19 mouse cellular contexts compared by ENCODE assay signal in the genomic region with DNA sequence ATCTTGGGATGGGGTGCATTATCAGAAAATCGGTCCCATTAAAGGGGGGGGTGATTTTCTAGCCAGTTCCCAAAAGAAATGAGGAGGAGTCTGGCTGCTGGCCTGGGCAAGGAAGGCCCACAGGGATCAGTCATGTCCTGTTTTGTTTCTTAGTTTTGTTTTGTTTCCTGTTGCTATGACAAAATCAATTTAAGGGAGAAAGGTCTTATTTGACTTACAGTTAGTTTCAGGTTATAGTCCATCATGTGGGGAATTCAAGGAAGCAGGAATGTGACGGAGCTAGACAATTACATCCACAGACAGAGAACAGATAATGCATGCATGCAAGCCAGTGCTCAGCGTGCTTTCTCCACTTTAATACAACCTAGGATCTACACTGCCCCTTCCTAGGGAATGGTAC.
"Had no signal": no experiment of that assay in that cellular context is flagged by ENCODE, and none has a peak within 500 bp of the region (broad histone marks: within the 10 kb centered on the region; RNA-seq: fewer than 3 reads in every experiment).

No protein-coding gene starts in this region.

- H3K4me2 ChIP-seq: limb, embryonic 12.5 days; limb, embryonic 15.5 days; midbrain, embryonic 11.5 days; neural tube, embryonic 12.5 days; neural tube, embryonic 15.5 days; stomach, embryonic 15.5 days had no signal

- ATAC-seq: inflammation-experienced regulatory T-cells, adult 6 months had no signal

- H3K27ac ChIP-seq: limb, embryonic 12.5 days; limb, embryonic 15.5 days; neural tube, embryonic 12.5 days; neural tube, embryonic 15.5 days had no signal

- H3K4me1 ChIP-seq: neural tube, embryonic 15.5 days had no signal

- H3K9me3 ChIP-seq: limb, embryonic 12.5 days; limb, embryonic 15.5 days; neural tube, embryonic 12.5 days; neural tube, embryonic 15.5 days; stomach, embryonic 15.5 days had no signal

- H3K27me3 ChIP-seq: limb, embryonic 15.5 days; neural tube, embryonic 12.5 days; stomach, embryonic 15.5 days had no signal

- H3K9ac ChIP-seq: limb, embryonic 12.5 days; limb, embryonic 15.5 days; neural tube, embryonic 12.5 days; neural tube, embryonic 15.5 days; stomach, embryonic 15.5 days had no signal

- DNase-seq: kidney, adult 18-20 months; kidney, adult 9 months; kidney, postnatal 14 days; kidney, postnatal 4 days; left cerebral cortex, postnatal 4 days; lung, adult 2 months; lung, postnatal 14 days; lung, postnatal 4 days; midbrain, embryonic 14.5 days; right cerebral cortex, adult 18-20 months; thymus, adult 18-20 months; thymus, postnatal 36 days had no signal

- H3K36me3 ChIP-seq: limb, embryonic 12.5 days; limb, embryonic 15.5 days; neural tube, embryonic 12.5 days; neural tube, embryonic 15.5 days; stomach, embryonic 15.5 days had no signal

- H3K4me3 ChIP-seq: limb, embryonic 12.5 days; limb, embryonic 15.5 days; neural tube, embryonic 12.5 days; neural tube, embryonic 15.5 days; stomach, embryonic 15.5 days had no signal
